Mouse (Mus musculus) small intestine, adult 2 months (tissue): ENCODE data around the gene Abcb8.

Experiments used
- CTCF ChIP-seq: fragments of 200-500 bp; IDR thresholded peaks from 2 replicates; pipeline ENCODE4 v1.5.1; 2012; ENCODE audit warnings: low read depth, mild to moderate bottlenecking, control low read depth, inconsistent platforms, low read length, moderate library complexity, mixed read lengths; ENCODE audit not compliant: insufficient replicate concordance, insufficient read length; ENCODE audit errors: extremely low read depth
- POLR2A ChIP-seq: fragments of 200-500 bp; IDR thresholded peaks from 2 replicates; pipeline ENCODE4 v1.6.1; 2012; ENCODE audit warnings: low read depth, mild to moderate bottlenecking, control low read depth, inconsistent platforms, low read length, moderate library complexity

GRCm38 (mm10) chr5:24408651-24409050 lies 15.2 kb downstream of the Abcb8 start:
- TF ChIP-seq CTCF (no peak), POLR2A (no peak)
